Mouse (Mus musculus) midbrain, embryonic 13.5 days (tissue): Measurements from ENCODE around the gene BC034090. TPM values are rescaled to one million over a fixed set of nuclear protein-coding genes. Genes with fewer than 3 reads are reported as not detected.
A peak's percentile ranks its signal among the peaks of the same experiment; 100 is the strongest.
"Not testable (repeated sequence)": the region's sequence is repeated elsewhere in the genome, so short reads cannot be mapped to it uniquely, and the experiment has no call there.

Experiments
- ATAC-seq: fragments of 200-750 bp; cut with Nextera tagmentation; 2 replicates; pipeline ENCODE4 v1.8.0; 2017; ENCODE audit warnings: mild to moderate bottlenecking, moderate TSS enrichment, moderate library complexity
- H3K27ac ChIP-seq: fragments of 300-500 bp; sonication (generic); 2 replicates; pipeline ENCODE4 v1.5.1; 2015; ENCODE audit warnings: inconsistent platforms, mild to moderate bottlenecking, moderate library complexity
- H3K27me3 ChIP-seq: fragments of 300-500 bp; sonication (generic); 2 replicates; pipeline ENCODE4 v1.6.1; 2015; ENCODE audit warnings: mild to moderate bottlenecking, inconsistent platforms
- H3K36me3 ChIP-seq: fragments of 300-500 bp; sonication (generic); 2 replicates; pipeline ENCODE4 v1.6.1; 2015; ENCODE audit warnings: mild to moderate bottlenecking, inconsistent platforms
- H3K4me1 ChIP-seq: fragments of 300-500 bp; sonication (generic); replicated peaks from 2 replicates; pipeline ENCODE4 v1.6.1; 2015; ENCODE audit warnings: inconsistent platforms
- H3K4me2 ChIP-seq: fragments of 300-500 bp; sonication (generic); replicated peaks from 2 replicates; pipeline ENCODE4 v1.6.1; 2015; ENCODE audit warnings: moderate library complexity, mild to moderate bottlenecking, inconsistent platforms
- H3K4me3 ChIP-seq: fragments of 300-500 bp; sonication (generic); replicated peaks from 2 replicates; pipeline ENCODE4 v1.5.1; 2015; ENCODE audit warnings: mild to moderate bottlenecking, inconsistent platforms
- H3K9ac ChIP-seq: fragments of 300-500 bp; sonication (generic); replicated peaks from 2 replicates; pipeline ENCODE4 v1.6.1; 2015; ENCODE audit warnings: mild to moderate bottlenecking, inconsistent platforms
- H3K9me3 ChIP-seq: fragments of 300-500 bp; sonication (generic); 2 replicates; pipeline ENCODE4 v1.6.1; 2016; ENCODE audit warnings: mild to moderate bottlenecking, inconsistent platforms
- WGBS: fragments of 180-500 bp; shearing (Covaris S2); methylation state at CpG from one replicate; pipeline ENCODE4 v1.1.7; 2015; 5-methylcytosine and 5-hydroxymethylcytosine counted together
- polyA plus RNA-seq: library from polyadenylated mRNA; unstranded; fragments of >200 nt; fragmentation: Nextera tagmentation; extraction: Ambion mirVana; gene quantifications from 2 replicates; pipeline ENCODE4 v1.2.1, GENCODE M21; 2015

BC034090 gene
- polyA plus RNA-seq, 1 experiment from 2014 or later = 5.5 TPM

DNA sequence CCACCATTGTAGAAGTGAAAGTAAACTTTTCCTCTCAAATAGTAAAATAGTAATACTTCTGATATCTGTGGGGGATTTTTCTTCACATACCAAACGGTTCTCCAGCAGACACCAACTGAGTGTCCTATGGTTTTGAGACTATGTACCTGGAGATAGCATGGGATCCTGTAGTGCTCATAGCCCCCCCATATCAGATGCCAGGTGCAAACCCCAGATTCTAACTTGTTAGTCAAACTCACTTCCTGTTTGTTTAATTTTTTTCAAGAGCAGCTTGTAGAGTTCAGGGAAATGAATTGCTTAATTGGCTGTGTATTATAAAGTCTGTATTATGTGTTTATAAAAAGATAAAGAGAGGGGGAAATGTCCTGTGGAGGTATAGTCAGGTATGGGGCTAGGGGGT is 69.8 kb downstream of the BC034090 start:
- Histone ChIP-seq H3K27ac (no peak overlapping the region), H3K9ac (no peak overlapping the region), H3K4me3 (no peak overlapping the region), H3K36me3 (peaks cover 38% of the 10 kb centered on the region), H3K4me2 (no peak overlapping the region), H3K9me3 (no peaks in the 10 kb centered on the region), H3K4me1 (peaks cover 4% of the 10 kb centered on the region), H3K27me3 (no peaks in the 10 kb centered on the region)
- whole genome bisulfite sequencing = 92% methylated on average over 1 of the region's 1 CpGs
- ATAC-seq = no peak

DNA sequence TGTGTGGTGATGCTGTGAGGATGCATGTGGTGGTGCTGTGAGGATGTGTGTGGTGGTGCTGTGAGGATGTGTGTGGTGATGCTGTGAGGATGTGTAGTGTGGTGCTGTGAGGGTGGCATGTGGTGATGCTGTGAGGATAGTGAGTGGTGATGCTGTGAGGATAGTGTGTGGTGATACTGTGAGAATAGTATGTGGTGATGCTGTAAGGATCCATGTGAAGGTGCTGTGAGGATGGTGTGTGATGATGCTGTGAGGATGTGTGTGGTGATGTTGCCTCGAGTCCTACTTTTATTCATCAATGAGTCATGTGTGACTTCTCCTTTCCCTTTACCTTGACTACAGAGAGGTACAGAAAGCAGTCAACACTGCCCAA is 70.6 kb downstream of the BC034090 start:
- H3K4me1 ChIP-seq, H3K4me2 ChIP-seq, H3K27me3 ChIP-seq, ATAC-seq, H3K9me3 ChIP-seq, H3K27ac ChIP-seq, H3K9ac ChIP-seq, H3K4me3 ChIP-seq: not testable (repeated sequence)
- peaks cover 30% of the 10 kb centered on the region for H3K36me3 ChIP-seq
- WGBS = 87% methylated on average over 1 of the region's 1 CpGs

DNA sequence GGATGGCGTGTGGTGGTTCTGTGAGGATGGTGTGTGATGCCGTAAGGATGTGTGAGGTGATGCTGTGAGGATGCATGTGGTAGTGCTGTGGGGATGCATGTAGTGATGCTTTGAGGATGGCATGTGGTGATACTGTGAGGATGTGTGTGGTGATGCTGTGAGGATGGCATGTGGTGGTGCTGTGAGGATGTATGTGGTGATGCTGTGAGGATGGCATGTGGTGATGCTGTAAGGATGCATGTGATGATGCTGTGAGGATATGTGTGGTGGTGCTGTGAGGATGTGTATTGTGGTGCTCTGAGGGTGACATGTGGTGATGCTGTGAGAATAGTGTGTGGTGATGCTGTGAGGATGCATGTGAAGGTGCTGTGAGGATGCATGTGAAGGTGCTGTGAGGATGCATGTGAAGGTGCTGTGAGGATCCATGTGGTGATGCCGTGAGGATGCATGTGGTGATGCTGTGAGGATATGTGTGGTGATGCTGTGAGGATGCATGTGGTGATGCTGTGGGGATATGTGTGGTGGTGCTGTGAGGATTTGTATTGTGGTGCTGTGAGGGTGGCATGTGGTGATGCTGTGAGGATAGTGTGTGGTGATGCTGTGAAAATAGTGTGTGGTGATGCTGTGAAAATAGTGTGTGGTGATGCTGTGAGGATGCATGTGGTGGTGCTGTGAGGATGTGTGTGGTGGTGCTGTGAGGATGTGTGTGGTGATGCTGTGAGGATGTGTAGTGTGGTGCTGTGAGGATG is 71.2 kb downstream of the BC034090 start:
- H3K27me3 ChIP-seq = no peaks in the 10 kb centered on the region
- no peaks in the 10 kb centered on the region for H3K9me3 ChIP-seq
- ATAC-seq = no peak
- peaks cover 24% of the 10 kb centered on the region for H3K36me3 ChIP-seq
- no peak overlapping the region for H3K27ac ChIP-seq
- H3K4me1 ChIP-seq = peaks cover 4% of the 10 kb centered on the region
- H3K4me2 ChIP-seq = no peak overlapping the region
- 88% methylated on average over 3 of the region's 3 CpGs for WGBS
- H3K4me3 ChIP-seq = no peak overlapping the region
- H3K9ac ChIP-seq = 0 out of 2 replicates have a peak overlapping the region, but pooled peaks have one; percentile 28

DNA sequence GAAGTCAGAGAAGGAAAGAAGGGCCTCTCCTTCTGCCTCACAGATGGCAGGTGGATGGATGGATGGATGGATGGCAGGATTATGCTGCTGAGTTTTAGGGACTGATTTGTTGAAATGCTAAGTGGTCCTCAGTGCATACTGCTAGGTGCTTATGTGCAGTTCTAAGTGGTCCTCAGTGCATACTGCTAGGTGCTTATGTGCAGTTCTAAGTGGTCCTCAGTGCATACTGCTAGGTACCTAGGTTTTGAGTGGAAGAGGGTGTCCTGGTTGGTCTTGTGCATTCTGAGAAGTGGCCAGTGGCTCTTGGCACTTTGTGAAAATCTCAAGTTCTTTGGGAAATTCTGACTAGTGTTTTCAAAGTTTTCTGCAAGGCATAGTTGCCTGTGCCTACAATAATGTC is 74.3 kb downstream of the BC034090 start:
- Histone ChIP-seq H3K27me3 (no peaks in the 10 kb centered on the region), H3K4me3 (no peak overlapping the region), H3K9me3 (no peaks in the 10 kb centered on the region), H3K4me2 (no peak overlapping the region), H3K27ac (no peak overlapping the region), H3K4me1 (peaks cover 4% of the 10 kb centered on the region), H3K9ac (no peak overlapping the region), H3K36me3 (peaks cover under 1% of the 10 kb centered on the region; the same call in 1 of the 2 replicates)
- ATAC-seq = no peak

DNA sequence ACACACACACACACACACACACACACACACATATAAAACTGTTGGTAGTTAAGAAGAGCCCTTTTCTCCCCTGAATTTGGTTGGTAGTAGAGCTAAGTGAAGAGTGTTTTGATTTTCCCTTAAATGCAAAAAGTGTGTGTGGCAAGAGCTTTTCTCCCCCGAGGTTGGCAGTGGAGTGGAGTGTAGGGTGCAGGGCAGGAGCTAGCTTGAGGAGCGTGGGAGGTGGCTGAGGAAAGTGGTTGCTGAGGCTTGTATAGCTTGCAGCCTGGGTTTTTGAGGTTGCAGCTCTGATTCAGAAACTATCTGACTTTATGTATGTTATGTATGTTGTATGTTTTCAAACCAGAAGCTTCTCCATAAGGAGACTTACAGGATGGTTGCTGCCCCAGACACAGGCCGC is 76.8 kb downstream of the BC034090 start:
- WGBS = 94% methylated on average over 3 of the region's 3 CpGs
- Histone ChIP-seq H3K27me3 (no peaks in the 10 kb centered on the region), H3K4me1 (peaks cover 11% of the 10 kb centered on the region), H3K4me2 (no peak overlapping the region), H3K36me3 (no peaks in the 10 kb centered on the region), H3K9ac (no peak overlapping the region), H3K9me3 (no peaks in the 10 kb centered on the region), H3K27ac (no peak overlapping the region), H3K4me3 (no peak overlapping the region)
- ATAC-seq = no peak

Other genes with a start within 250 kb of the BC034090 start
- 5.9 and 9.4 TPM in 2 replicates for gene Ier5, start 144.8 kb downstream of the BC034090 start, polyA plus RNA-seq
- gene Mr1, start 97.6 kb downstream of the BC034090 start, polyA plus RNA-seq = 0.64 and 0.79 TPM in 2 replicates
- gene Stx6, start 85.7 kb downstream of the BC034090 start, polyA plus RNA-seq = 117 and 128 TPM in 2 replicates
- gene Xpr1, start 173.0 kb upstream of the BC034090 start, polyA plus RNA-seq = 62.0 and 64.3 TPM in 2 replicates